Mouse (Mus musculus) embryo, embryonic 11.5 days (tissue): ENCODE results near the gene Xdh.

Experiments used
- DNase-seq: peaks from one replicate; pipeline ENCODE4 v3.0.0-alpha.2; 2012; ENCODE audit warnings: low read depth, low spot score

Xdh gene

GRCm38 (mm10) chr17:73950062-73950735, at the start of gene Xdh:
TSS of gene Xdh (minus strand) at chr17:73950196.
- DNase-seq, result no peak

DNA sequence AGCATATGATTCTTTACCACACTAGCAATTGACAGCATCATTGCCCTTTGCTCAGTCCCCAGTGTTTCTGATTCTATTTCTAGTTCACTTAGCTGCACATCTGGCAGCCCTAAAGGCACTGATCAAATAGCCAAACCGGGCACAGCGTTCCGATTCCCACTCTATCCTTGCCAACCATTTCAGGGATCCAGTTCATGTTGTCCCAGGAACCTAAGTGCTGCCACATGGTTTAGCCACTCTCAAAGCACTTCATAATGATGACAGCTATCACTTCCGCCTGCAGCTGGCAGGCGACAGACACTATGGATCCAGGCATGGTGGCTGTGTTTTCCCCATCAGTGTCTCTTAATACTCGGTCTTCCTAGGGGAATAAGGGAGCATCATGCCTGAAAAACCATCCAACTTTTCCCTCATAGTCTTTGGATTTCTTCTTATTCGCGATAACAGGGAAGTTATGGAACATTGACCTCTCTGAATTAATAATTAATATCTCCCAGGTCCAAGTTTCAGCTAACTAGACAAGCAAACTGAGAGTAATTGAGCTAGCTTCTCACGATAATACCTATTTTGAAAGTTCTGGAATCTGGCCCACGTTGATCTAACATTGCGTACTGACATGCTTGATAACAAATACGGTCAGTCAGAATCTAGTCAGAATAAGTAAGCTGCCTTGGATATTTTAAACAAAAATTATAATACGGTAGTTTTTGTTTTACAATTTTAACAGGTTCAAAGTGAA, 46.1 kb upstream of the Xdh start:
- DNase-seq, result no peak

DNA sequence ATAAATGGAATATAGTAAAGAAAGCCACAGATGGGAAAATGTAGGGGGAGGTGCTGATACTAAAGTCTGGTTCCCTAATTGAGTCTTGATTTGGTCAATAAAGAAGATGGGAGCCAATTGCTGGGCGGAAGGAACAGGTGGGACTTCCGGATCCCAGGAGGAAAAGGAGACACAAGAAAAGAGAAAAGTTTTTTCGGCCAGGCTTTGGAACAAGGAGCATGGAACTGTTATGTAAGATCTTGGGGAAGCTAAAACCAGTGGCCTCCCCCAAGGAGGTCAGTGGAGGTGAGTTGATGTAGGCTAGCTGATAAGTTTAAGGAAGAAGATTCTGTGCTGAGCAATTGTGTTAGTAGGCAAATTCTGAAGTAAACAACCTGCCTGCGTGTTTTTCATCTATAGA, 41.3 kb upstream of the Xdh start:
- DNase-seq, result no peak

DNA sequence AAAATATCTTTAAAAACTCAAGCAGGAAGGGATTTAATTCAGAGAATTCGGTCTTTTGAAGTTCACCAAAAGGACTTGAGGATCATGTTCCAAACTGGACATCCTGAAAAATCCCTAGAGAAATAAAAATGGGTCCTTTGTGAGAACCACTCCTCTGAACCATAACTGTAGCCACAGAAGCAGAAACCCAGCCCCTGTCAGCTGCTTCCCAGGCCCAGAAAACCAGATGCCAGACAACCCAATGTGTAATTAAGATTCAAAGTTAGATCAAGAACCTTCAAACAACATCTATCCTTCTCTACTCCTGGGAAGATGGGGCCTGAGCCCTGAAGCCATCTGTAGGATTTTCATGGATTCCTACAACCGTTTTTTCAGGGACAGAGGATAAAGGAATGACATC, 36.6 kb upstream of the Xdh start:
- no peak for DNase-seq

- DNase-seq, result no peak
Observed at GRCm38 (mm10) chr17:73985936-73986335, 35.9 kb upstream of the Xdh start.

DNA sequence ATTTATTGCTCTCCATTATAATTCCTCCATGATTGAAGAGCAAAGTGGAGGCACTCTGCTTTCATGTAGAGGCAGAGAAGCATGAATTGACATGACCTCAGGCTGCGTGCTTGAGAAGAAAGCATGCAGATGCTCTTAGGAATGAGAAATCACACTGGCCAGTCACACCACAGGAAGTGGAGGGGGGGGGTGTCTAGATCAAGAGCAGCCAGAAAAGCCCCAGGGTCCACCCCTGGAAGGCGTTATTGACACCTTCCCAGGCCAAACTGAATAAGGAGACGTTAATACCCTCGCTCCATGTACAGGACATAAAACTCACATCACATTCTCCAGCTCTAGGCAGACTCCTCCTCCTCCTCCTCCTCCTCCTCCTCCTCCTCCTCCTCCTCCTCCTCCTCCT, 34.5 kb upstream of the Xdh start:
- DNase-seq, result peak; percentile 30

DNA sequence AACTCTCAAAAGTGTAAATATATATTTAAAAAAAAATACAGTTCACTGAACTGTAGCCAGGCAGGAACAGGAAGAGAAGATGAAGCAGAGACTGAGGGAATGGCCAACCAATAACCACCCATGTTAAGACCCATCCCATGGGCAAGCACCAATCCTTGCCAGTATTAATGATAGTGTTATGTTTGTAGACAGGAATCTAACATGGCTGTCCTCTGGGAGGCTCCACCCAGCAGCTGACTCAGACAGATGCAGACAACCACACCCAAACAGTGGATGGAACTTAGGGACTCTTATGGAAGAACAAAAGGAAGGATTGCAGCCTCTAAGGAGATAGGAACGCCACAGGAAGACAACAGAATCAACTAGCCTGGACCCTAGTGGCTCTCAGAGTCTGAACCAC, 32.9 kb upstream of the Xdh start:
- DNase-seq, result no peak

GRCm38 (mm10) chr17:73976066-73976465, 26.1 kb upstream of the Xdh start:
- DNase-seq, result no peak

- DNase-seq, result no peak
Observed at GRCm38 (mm10) chr17:73972648-73973047, 22.7 kb upstream of the Xdh start.

DNA sequence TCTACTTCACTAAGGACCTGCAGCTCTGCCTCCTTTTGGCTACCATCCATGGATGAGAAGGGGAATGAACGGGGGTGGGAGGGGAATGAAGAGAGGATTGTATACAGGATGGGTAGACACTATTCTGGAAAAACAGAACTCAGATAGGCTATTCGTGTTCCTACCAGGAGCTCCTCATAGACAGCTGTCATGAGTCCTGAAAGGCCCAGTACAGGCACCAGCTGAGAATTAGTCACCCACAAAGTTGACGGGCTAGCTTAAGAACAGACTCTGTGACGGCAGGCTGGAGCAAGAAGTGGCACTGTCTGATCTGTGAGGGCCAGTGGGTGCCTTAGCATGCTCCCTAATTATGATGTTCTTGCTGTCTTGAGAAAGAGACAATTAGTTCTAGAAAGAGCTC, 21.3 kb upstream of the Xdh start:
- no peak for DNase-seq

GRCm38 (mm10) chr17:73970361-73971027, 20.5 kb upstream of the Xdh start:
- no peak for DNase-seq

GRCm38 (mm10) chr17:73964856-73965255, 14.9 kb upstream of the Xdh start:
- DNase-seq, result no peak

- no peak for DNase-seq
Observed at GRCm38 (mm10) chr17:73962628-73963043, 12.6 kb upstream of the Xdh start.

GRCm38 (mm10) chr17:73961801-73962403, 11.9 kb upstream of the Xdh start:
- DNase-seq, result no peak

GRCm38 (mm10) chr17:73960745-73961144, 10.7 kb upstream of the Xdh start:
- no peak for DNase-seq

DNA sequence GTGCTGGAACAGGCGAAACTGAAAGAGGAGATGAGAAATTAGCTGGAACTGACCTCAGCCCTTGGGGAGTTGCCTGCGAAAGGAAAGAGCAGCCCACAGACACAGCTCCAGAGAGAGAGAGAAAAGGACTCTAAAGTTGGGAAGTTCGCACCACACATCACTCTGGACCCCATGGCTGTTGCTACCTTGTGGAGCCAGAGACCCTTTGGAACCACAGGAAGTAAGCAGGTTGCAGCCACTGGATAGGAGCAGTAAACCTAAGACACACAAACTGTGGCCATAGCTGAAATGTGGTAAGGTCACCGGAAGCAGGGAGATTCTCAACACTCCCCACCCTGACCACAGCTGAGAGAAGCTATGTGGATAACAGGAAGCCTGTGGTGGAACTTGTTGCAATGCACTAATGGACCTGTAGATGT, 2.1 kb upstream of the Xdh start:
- DNase-seq, result no peak

- no peak for DNase-seq
Observed at GRCm38 (mm10) chr17:73950970-73951369, 974 bp upstream of the Xdh start.

DNA sequence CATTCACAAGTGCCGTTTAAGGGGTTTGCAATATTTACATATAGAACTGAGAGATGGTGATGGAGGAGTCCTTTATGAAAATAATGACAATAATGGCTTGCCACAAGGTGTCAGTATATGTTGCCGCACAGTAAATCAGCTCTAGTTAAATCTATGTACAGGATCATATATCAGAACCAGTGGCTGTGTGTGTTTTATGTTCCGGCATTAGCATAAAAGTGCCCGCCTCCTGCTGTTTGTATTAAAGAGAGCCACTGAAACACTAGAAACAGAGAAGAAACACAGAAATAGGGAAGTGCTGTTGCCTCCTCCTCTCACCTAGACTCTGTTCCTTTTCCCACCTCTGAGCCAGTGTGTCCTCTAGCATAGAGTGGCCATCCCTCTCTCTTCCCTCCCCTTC, 498 bp downstream of the Xdh start:
- no peak for DNase-seq

- DNase-seq, result no peak
Observed at GRCm38 (mm10) chr17:73948801-73949200, 1.2 kb downstream of the Xdh start.

- DNase-seq, result no peak
Observed at GRCm38 (mm10) chr17:73948039-73948438, 2.0 kb downstream of the Xdh start.

DNA sequence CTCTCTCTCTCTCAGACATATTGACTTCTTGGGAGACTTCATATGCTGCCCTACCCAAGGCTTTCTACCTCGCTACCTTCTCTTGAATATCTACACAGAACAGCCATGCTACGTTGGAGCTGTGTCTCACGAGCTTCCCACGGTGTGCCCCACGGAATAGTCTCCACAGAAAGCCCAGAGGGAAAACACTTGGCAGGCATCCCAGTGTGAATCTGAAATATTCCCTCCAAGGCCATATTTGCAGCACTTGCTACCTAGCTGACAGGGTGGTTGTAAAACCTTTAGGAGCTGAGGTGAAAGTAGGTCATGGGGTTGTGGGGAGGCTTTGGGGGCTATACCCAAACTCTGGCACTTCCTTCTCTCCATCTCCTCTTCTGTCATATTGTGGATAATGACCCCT, 3.1 kb downstream of the Xdh start:
- no peak for DNase-seq

DNA sequence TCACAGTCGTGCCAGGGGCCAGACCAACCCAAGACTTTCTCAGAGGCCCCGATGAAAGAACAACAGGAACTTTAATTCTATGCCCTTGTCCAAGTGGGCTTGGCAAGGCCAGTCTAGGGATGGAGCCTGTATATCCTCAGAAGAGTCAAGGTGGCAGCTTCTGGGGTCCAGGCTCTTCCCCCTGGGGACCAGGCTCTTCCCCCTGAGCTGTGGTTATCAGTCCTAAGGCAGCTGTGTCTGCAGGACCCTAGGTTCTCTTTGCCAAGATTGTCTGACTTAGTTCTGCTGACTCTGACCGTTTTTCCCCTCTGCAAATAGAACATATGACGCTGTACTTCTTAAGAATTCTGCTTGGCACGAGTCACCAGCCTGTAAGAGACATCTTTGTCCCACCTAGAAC, 5.3 kb downstream of the Xdh start:
- DNase-seq, result no peak
